8 mouse cellular contexts compared by ENCODE assay signal in the genomic region with DNA sequence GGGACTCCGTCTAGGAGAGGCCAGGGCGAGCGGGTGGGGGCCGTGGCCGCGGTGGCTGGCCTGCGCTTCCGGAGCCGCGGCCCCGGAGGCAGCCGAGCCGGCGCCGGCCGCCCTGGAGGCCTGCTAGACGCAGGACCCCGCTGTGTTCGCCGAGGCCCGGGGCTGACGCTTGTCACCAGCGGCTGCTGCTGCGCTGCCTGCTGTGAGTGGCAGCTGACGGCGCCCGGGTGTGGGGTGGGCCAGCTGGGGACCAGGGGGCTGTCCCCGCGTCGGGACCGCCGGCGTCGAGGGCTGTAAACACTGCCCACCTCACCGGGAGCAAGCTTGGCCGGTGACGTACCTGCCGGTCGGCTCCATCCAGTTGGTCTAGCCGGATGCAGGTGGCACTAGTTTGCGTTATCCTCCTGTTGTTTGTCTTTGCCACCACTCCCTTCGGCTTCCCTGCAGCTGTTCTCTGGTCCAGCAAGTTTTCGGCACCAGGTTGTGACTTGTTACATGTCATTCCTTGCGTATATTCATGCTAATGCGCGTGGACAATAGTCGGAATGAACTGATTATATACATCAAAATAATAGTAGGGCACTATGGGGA. TPM values are rescaled to one million over a fixed set of nuclear protein-coding genes. Genes with fewer than 3 reads are reported as not detected.
DNase-seq lines count a peak whose midpoint lies in the region; ATAC-seq lines count a peak whose summit lies in the region.

No protein-coding gene starts in this region.

- no peak for DNase-seq in cerebellum, adult 9-11 months
- DNase-seq in urinary bladder, adult 18-20 months (ENCODE audit: low spot score in 2 of 2): peak; percentile 63 to 74
- DNase-seq in urinary bladder, adult 2 months (ENCODE audit: low spot score): no peak
- DNase-seq in Muller cell, postnatal 12 days (ENCODE audit: inconsistent ontology term): no peak

- H3K9ac ChIP-seq in liver, embryonic 15.5 days: peak overlapping the region; percentile 97
- peak overlapping the region; percentile 98 for H3K9ac ChIP-seq in neural tube, embryonic 14.5 days (replicated peaks; ENCODE audit: low read depth, low read length)

- H3K4me3 ChIP-seq in liver, embryonic 15.5 days (replicated peaks): peak overlapping the region; percentile 100
- H3K4me3 ChIP-seq in neural tube, embryonic 14.5 days (ENCODE audit: low read depth, low read length): peak overlapping the region; percentile 97

- peaks cover 9% of the 10 kb centered on the region; the same call in 1 of the 2 replicates for H3K36me3 ChIP-seq in liver, embryonic 15.5 days (replicated peaks)
- no peaks in the 10 kb centered on the region for H3K36me3 ChIP-seq in neural tube, embryonic 14.5 days (ENCODE audit: control insufficient read depth, insufficient read depth, low read length)

- no peaks in the 10 kb centered on the region for H3K27me3 ChIP-seq in liver, embryonic 15.5 days
- H3K27me3 ChIP-seq in neural tube, embryonic 14.5 days (ENCODE audit: control insufficient read depth, insufficient read depth, low read length): no peaks in the 10 kb centered on the region

- 0% methylated on average over 47 of the region's 47 CpGs for WGBS in liver, embryonic 15.5 days (ENCODE audit: insufficient replicate concordance)
- WGBS in neural tube, embryonic 14.5 days: under 1% methylated on average over 46 of the region's 47 CpGs

- H3K4me1 ChIP-seq in liver, embryonic 15.5 days (replicated peaks): peaks cover 30% of the 10 kb centered on the region
- peaks cover 20% of the 10 kb centered on the region for H3K4me1 ChIP-seq in neural tube, embryonic 14.5 days (ENCODE audit: control insufficient read depth, insufficient read depth, low read length)

- H3K27ac ChIP-seq in liver, embryonic 15.5 days (replicated peaks): peak overlapping the region; percentile 97
- peak overlapping the region; percentile 98 for H3K27ac ChIP-seq in neural tube, embryonic 14.5 days (ENCODE audit: low read depth, low read length)

- H3K9me3 ChIP-seq in liver, embryonic 15.5 days (replicated peaks): no peaks in the 10 kb centered on the region
- H3K9me3 ChIP-seq in neural tube, embryonic 14.5 days (ENCODE audit: control insufficient read depth, low read length): no peaks in the 10 kb centered on the region

- H3K4me2 ChIP-seq in liver, embryonic 15.5 days: peak overlapping the region; percentile 78
- H3K4me2 ChIP-seq in neural tube, embryonic 14.5 days (ENCODE audit: low read depth, low read length): peak overlapping the region; percentile 77

- peak; percentile 56 for ATAC-seq in cerebellum, adult (ENCODE audit: insufficient number of reproducible peaks, low FRiP score, low TSS enrichment)
- peak; percentile 44 for ATAC-seq in granulocyte monocyte progenitor cell, adult 5-6 weeks (replicated peaks; ENCODE audit: poor library complexity, severe bottlenecking)
- peak; percentile 77 for ATAC-seq in liver, embryonic 15.5 days (ENCODE audit: insufficient read depth)
- ATAC-seq in neural tube, embryonic 14.5 days (ENCODE audit: low read depth): no peak; the same call in 1 of the 2 replicates

RNA-seq across cellular contexts. Expression of gene Mob4, which starts 0.5 kb away (rescaled TPM):
- 47.7 and 50.7 TPM in 2 replicates for polyA plus RNA-seq in urinary bladder, adult 2 months (2012; rRNA removed)
- total RNA-seq in granulocyte monocyte progenitor cell, adult 5-6 weeks (2014; fragmentation: Nextera tagmentation): 42.9 and 43.9 TPM in 2 replicates
- 32.6 and 49.7 TPM in 2 replicates for total RNA-seq in granulocyte monocyte progenitor cell, adult 5-6 weeks (2017)
- polyA plus RNA-seq in liver, embryonic 15.5 days (2015; fragmentation: Nextera tagmentation; extraction: Ambion mirVana): 37.6 and 38.2 TPM in 2 replicates
- 189 and 204 TPM in 2 replicates for polyA plus RNA-seq in neural tube, embryonic 14.5 days (2014; fragmentation: Nextera tagmentation; extraction: Ambion mirVana)

RNA-seq across cellular contexts. Expression of gene Hspd1, which starts 43.5 kb away (rescaled TPM):
- polyA plus RNA-seq in urinary bladder, adult 2 months (2012; rRNA removed): 81.3 and 84.3 TPM in 2 replicates
- 291 and 340 TPM in 2 replicates for total RNA-seq in granulocyte monocyte progenitor cell, adult 5-6 weeks (2014; fragmentation: Nextera tagmentation)
- total RNA-seq in granulocyte monocyte progenitor cell, adult 5-6 weeks (2017): 555 and 596 TPM in 2 replicates
- polyA plus RNA-seq in liver, embryonic 15.5 days (2015; fragmentation: Nextera tagmentation; extraction: Ambion mirVana): 245 and 256 TPM in 2 replicates
- polyA plus RNA-seq in neural tube, embryonic 14.5 days (2014; fragmentation: Nextera tagmentation; extraction: Ambion mirVana): 230 and 233 TPM in 2 replicates

RNA-seq across cellular contexts. Expression of gene Hspe1, which starts 43.6 kb away (rescaled TPM):
- 149 and 170 TPM in 2 replicates for polyA plus RNA-seq in urinary bladder, adult 2 months (2012; rRNA removed)
- 468 and 486 TPM in 2 replicates for total RNA-seq in granulocyte monocyte progenitor cell, adult 5-6 weeks (2014; fragmentation: Nextera tagmentation)
- 471 and 514 TPM in 2 replicates for total RNA-seq in granulocyte monocyte progenitor cell, adult 5-6 weeks (2017)
- 233 and 311 TPM in 2 replicates for polyA plus RNA-seq in liver, embryonic 15.5 days (2015; fragmentation: Nextera tagmentation; extraction: Ambion mirVana)
- 245 and 250 TPM in 2 replicates for polyA plus RNA-seq in neural tube, embryonic 14.5 days (2014; fragmentation: Nextera tagmentation; extraction: Ambion mirVana)

Comparison
In these comparisons a context has a peak if more than half of its experiments do, and no peak if none do; other contexts are left out.
1. DNase-seq: peak in urinary bladder, adult 18-20 months (2 of 2); none in cerebellum, adult 9-11 months (single experiment), urinary bladder, adult 2 months (single experiment) and Muller cell, postnatal 12 days (single experiment).